ENCODE assay signal across 17 mouse cellular contexts in genomic region chr7:74632217-74632616, GRCm38 (mm10).
"Had no signal": no experiment of that assay in that cellular context is flagged by ENCODE, and none has a peak within 500 bp of the region (broad histone marks: within the 10 kb centered on the region; RNA-seq: fewer than 3 reads in every experiment).

No protein-coding gene starts in this region.

- H3K27ac ChIP-seq: neural tube, embryonic 12.5 days; neural tube, embryonic 13.5 days; neural tube, embryonic 15.5 days; stomach, embryonic 15.5 days; stomach, postnatal 0 days had no signal

- DNase-seq: retina, postnatal 1 day; right cerebral cortex, adult 18-20 months; right cerebral cortex, postnatal 14 days; right cerebral cortex, postnatal 25 days; right cerebral cortex, postnatal 4 days; spleen, adult 18-20 months; thymus, adult 18-20 months; thymus, adult 2 months; thymus, postnatal 14 days; thymus, postnatal 25 days; thymus, postnatal 36 days; thymus, postnatal 4 days had no signal

- H3K9ac ChIP-seq: neural tube, embryonic 12.5 days; neural tube, embryonic 13.5 days; neural tube, embryonic 15.5 days; stomach, embryonic 15.5 days had no signal

- H3K36me3 ChIP-seq: neural tube, embryonic 12.5 days; neural tube, embryonic 13.5 days; neural tube, embryonic 15.5 days; stomach, embryonic 15.5 days had no signal

- H3K9me3 ChIP-seq: neural tube, embryonic 12.5 days; neural tube, embryonic 13.5 days; neural tube, embryonic 15.5 days; stomach, embryonic 15.5 days had no signal

- H3K27me3 ChIP-seq: neural tube, embryonic 12.5 days; neural tube, embryonic 13.5 days; neural tube, embryonic 15.5 days; stomach, embryonic 15.5 days had no signal

- H3K4me1 ChIP-seq: neural tube, embryonic 12.5 days; neural tube, embryonic 13.5 days; neural tube, embryonic 15.5 days; stomach, embryonic 15.5 days had no signal

- H3K4me3 ChIP-seq: neural tube, embryonic 12.5 days; neural tube, embryonic 13.5 days; neural tube, embryonic 15.5 days; stomach, embryonic 15.5 days had no signal

- H3K4me2 ChIP-seq: neural tube, embryonic 12.5 days; neural tube, embryonic 13.5 days; neural tube, embryonic 15.5 days; stomach, embryonic 15.5 days had no signal
